Mouse (Mus musculus) frontal cortex, postnatal 25 days (tissue): Measurements from ENCODE around the gene Isg20l2.

Experiments
- DNase-seq, 2 experiments: peaks; one replicate each; pipeline ENCODE4 v3.0.0; 2022; ENCODE audit warnings: low spot score in 2 of 2

The Isg20l2 gene

DNA sequence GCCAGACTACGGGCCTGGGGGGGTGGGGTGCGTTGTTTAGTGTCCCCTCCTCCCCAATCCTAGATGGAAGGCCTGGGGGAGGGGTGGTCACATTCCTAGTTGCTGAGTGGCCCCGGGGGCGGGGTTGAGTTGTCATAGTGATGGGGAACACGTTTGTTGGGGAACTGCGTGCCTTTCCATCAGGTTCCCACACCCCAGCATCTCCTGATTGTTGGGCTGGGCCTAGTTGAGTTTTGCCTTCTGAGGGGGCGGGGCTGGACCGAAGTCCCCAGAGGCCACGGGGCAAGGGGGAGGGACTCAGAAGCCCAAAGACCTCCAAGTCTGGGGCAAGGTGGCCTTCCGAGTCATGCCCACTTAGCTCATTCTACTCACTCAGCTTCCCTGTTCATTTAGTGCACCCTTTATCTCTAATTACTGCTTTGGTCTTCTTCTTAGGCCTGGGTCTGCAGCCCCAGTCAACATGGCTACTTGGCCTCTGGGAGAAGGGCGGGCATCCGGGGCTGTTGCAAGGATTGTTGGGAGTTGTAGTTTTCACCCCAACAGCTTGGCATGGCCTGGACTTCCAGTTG lies 19.5 kb upstream of the Isg20l2 start:
- DNase-seq, result no peak

DNA sequence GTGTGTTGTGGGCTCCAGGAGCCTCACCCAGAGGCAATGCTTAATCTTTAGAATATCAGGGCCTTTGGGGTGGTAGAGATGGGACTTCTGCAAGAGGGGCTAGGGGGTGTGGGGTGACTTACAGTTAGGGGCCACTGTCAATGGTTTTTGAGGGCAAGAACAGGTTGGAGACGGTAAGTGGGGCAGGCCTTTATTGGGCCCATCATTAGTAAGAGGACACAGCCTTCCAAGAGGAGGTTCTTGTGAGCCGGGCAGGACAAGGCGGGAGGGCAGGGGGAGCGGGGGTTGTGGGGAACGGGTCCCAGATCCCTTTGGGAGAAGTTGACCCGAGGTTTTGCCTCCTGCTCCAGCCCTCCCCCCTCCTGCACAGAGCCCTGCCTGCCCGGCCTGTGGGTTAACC lies 16.6 kb upstream of the Isg20l2 start:
- DNase-seq, result no peak

DNA sequence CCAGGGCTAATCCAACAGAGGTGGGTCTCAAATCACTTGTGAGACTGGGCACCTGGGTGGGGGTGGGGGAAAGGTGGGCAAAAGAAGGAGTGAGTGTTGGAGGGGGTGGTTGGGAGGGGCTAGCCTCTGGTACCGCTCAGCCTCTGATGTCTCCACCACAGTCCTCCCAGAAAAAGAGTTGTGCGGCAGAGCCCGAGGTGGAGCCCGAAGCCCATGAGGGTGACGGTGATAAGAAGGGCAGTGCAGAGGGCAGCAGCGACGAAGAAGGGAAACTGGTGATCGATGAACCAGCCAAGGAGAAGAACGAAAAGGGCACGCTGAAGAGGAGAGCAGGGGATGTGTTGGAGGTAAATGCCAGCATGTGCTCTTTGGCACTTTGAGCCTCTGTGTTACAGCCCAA lies 16.2 kb upstream of the Isg20l2 start:
- no peak for DNase-seq

DNA sequence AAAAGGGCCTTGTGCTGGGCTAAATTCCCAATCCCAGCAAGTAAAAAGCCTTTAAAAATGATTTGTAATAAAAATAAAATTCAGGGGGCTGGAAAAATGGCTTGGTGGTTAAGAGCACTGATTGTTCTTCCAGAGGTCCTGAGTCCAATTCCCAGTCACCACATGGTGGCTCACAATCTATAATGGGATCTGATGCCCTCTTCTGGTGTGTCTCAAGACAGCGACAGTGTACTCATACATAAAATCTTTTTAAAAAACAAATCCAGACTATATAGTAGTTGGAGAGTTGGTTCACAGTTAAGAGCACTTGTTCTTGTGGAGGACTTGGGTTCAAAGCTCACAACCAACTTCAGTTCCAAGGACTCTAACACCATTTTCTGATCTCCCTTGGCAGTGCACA lies 13.1 kb upstream of the Isg20l2 start:
- no peak for DNase-seq

DNA sequence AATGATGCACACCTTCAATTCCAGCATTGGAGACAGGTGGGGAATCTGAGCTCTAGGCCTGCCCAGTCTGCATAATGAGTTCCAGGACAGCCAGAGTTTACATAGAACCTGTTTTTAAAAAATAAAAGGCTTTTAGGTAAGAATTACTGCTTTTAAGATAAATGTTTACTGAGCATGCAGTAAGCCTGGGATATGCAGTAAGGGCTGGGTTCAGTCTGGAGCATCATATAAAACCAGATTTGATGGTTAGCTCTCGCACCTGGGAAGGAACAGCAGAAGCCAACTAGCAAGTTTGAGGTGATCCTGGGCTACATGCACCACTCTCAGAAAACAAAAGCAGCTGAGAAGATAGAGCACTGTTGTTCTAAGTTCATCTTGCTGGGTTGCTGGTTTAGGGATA lies 11.6 kb upstream of the Isg20l2 start:
- no peak for DNase-seq

DNA sequence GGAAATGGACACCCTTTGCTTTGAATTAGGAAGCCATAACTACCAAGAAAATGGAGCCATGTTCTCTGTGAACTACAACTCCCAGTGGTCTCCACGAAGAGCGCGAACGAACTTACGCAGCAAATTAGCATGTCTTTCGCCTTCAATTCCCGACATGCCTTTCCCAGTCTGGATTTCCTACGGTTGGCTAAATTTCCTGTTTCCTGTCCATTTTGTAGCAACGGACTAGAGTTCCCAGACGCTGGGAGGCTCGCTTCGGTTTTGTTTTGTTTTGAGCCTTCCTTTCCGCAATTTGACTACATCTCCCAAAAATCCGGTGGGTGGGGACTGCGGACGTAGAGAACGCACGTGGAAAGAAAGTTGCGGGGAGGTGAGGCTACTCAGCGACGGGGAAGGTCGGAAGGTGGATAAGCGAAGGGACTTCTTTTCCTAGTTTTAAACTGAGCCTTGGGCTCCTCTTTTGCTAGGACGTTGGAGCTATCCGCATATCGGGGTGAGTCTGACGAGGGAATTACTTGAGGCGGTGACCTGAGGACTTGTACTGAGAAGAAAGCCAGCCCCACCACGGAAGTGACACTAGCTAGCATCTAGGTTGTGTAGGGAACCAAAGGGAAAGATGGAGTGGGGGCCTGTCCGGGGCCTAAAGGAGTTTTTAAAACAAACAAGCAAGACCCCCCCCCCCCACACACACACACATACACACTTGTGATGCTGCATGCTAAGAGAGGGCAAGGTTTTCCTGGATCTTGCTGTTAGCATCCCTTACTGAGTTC lies 10.6 kb upstream of the Isg20l2 start, which contains the start of gene Mrpl24:
TSS of gene Mrpl24 (plus strand) at position 171 of the 773 bp plus-strand sequence.
- peak; percentile 60 to 69 for DNase-seq

DNA sequence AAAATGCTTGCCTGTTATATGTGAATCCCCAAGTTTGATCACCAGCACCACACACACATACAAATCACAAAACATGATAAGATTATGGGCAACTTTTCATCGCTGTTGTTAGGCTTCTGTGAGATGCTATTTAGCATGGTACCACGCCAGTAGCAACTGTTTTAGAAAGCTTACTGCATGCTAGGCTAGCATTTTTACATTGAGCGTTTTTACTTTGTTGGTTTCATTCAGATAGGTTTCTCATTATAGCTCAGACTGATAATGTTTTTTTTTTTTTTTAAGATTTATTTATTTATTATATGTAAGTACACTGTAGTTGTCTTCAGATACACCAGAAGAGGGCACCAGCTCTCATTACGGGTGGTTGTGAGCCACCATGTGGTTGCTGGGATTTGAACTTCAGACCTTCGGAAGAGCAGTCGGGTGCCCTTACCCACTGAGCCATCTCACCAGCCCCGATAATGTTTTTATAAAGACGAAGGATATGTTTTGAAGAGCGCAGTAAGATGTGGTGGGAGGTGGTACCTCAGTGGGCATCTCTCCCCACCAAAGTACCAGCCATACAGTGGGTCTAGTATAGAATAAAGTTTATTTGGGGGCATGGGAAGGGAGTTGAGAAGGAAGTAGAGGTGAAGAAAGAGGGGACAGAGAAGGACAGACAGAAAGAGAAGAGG lies 9.7 kb upstream of the Isg20l2 start:
- DNase-seq, result no peak

DNA sequence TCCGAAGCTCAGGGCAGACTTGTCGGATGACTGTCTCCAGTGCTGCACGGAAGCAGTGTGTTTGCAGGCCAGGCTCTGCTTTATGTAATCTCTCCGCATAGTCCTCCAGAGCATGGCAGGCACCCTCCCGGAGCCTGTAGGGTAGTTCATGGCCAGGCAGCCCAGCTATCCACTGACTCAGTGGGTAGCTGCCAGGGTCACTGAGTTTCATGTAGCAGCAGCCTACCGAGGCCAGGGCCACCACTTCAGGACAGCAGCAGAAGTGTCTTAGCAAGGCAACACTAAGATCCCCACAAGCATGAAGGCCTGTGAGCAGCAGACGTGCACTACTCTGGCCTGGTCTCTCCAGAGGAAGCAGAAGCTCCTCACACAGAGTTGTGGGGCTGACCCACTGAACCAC lies 5.1 kb upstream of the Isg20l2 start:
- no peak for DNase-seq

DNA sequence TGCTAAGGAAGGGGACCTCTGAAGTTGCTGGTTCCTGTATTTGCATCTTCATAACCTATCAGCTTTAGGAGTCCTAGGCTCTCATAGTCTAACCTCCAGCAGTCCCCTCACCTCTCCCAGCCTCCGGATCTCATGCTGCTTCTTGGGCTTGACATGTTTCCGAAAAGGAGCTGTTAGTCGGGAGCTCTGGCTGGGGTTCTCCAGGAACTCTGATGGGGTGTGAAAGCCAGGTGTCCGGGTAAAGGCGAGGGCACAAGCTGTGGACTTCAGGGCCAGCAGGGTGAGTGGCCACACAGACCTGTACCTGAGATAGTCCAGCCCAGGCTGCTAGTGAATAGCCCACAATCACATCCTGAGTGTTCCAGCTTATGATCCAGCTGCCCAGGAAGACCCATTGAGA lies 2.7 kb upstream of the Isg20l2 start:
- DNase-seq, result no peak

DNA sequence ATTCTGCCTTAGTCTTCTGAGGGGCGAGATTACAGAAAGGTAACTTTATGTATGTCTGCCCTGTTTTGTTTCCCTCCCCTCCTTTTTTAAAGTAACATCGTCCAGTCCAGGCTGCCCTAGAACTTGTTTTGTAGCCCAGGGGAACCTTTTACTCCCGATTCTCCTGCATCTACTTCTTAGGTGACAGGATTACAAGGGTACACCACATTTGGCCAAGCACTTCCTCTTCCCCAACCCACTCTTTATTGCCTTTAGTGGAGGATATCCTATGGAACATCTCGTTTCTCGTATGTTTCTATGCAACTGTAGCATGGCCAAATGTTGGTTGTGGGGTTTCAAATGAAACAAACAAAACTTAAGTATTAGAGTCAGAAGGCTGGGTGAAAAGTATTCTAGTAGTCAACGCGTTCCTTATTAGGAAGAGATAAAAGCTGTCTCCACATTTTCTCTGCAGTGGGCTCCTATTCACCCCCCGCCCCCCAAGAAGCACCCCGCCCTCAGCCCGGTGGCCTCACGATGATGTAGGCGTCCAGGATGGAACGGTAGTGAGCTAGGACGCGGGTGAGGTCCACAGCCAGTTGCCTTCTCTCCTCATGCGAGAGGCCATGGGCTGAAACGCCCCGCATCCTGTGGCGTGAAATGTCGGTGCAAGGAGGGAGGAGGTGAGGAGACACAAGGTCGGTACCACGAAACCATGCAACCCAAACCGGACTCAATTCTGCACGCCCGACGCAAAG lies 605 bp upstream of the Isg20l2 start:
- DNase-seq, result no peak

DNA sequence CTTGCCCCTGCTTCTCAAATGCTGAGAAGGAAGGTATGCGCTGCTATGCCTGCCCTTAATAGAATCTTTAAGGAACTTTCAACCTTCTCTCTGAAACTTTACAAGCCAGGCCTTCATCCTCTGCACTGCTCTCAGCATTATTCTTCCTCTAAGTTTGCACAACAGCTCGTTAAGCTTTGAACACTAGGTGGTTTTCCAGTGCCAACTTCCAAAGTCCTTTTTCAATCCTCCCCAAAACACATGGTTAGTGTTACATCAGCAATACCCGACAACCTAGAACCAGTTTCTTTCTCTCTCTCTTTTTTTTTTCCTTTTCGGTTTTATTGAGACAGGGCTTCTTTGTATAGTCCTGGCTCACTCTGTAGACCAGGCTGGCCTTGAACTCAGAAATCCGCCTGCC lies 3.9 kb downstream of the Isg20l2 start:
- no peak for DNase-seq

DNA sequence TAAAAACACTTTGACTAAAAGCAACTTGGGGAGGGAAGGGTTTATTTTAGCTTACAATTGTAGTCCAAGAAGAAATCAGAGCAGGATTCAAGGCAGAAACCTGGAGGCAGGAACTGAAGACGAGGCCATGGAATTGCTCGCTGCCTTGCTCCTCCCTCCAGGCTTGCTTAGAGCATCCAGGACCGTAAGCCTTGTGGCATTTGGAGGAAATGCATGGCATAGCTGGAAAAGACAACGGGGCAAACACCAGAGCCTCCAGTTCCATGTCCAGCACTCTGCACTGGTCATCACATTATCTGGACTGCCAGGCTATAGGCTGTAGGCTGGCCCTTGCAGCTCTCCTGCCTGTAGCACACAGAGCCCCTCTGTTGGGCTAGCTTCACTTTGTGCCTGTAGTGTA lies 4.4 kb downstream of the Isg20l2 start:
- DNase-seq, result no peak

DNA sequence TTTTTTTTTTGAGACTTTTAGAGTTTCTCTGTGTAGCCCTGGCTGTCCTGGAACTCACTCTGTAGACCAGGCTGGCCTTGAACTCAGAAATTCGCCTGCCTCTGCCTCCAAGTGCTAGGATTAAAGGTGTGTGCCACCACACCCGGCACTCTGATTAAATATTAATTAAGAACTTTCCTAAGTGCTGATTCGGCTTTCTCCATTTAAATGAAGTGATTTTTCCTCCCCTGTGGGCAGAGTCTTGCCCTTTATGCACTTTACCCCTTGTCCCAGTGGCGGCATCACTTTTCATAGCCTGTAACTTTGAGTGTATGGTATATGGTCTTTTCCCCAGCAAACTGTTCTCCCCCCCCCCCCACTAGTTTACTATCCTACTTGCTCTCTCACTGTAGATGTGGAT lies 5.1 kb downstream of the Isg20l2 start:
- no peak for DNase-seq

DNA sequence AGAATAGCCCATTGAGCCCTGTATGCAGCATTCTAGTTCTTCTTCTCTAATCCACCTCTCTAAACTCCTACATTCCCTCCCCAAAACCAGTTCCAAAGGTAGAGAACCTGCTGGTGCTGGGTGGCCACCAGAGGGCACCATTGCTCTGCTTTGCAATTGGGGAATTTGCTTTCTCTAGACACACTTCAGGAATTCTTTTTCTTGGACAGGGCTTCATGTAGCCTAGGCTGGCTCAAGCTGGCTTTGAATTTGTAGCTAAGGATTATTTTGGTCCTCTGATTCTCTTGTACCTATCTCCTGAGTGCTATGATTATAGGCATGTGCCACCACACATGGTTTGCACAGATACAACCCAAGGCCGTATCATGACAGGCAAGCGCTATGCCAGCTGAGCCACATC lies 5.7 kb downstream of the Isg20l2 start:
- DNase-seq, result peak in 1 of 2 experiments; percentile 78

DNA sequence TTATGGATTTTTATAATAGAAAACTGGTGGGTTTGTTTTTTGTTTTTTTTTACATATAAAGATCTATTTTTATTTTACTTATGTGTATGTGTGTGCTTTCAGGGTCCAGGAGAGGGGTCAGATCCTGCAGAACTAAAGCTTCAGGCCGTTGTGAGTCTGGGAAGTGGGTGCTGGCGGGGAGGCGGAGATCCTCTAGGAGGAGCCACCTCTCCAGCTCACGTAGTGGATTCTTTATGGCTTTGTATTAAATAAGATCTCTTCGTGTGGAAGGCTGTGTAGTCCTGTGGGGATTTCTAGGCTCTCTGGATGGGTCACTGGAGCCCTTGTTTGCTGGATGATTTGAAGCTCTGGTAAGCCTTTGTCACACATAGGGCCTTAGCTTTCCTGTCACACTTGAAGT lies 10.5 kb downstream of the Isg20l2 start:
- no peak for DNase-seq

DNA sequence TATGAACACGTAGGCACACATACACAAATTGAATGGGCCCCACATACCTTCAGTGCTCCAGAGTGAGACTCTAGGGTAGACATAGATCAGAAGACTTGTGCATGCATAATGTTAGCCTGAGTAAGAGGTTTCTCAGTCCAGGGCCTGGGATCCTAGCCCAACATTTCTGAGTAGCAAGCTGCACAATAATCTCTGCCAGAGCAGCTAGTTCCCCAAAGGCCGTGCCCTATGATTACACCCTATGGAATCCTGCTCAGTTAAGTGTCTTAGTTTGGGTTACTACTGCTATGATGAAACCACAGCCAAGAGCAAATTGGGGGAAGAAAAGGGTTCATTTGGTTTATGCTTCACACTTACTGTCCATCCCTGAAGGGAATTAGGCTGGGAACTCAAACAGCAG lies 12.4 kb downstream of the Isg20l2 start:
- no peak for DNase-seq

DNA sequence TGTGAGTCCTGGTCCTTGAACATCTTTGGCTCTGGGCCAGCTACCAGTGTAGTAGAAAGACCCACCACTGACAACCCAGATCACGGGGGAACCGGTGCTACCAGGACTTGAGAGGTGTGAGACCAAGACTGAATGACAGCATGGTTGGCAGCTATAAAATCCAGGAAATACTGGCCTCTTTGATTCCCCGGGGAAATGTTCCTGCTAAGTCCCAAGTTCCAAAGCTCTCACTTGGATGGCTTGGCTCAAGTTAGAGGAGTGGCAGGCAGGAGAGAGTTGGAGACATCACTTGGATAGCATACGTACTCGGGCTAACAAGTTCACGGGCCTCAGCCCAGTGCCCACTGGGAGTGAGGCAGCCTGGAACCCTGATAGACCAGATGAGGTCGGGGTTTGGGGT lies 13.5 kb downstream of the Isg20l2 start:
- no peak for DNase-seq

DNA sequence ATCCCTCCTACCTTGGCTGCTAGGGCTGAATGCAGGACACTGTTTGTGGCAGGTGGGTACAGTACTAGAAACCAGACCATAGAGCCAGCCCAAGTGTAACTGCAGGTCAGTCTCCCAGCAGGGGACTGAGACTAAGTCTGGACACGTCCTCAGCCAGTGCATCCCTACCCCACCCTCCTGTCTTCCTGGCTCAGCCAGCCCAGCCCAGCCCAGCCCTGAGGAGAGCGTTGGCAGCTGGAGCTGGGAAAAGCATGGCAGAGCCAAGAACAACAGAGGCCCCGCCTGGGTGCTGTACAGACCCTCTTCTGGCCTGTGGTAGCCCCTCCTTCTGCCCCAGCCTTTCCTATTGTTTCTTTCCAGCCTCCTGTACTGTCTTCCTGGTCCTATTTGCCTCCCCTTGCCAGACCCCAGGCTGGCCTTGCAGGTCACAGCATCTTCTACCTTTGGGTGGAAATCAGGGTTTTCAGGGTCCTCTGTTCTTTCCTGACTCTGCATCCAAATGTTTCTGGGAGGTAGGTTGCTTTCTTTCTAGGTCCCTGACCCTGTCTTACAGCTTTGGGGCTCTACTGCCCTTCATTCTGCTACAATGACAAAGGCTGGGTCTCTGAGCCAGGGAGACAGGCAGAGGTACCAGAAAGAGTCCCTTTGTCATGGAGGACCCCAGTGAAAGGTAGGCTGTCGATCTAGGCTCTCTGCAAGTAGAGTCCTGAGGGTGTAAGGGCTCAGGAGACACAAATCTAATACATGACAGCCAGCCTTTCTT lies 14.9 kb downstream of the Isg20l2 start:
- no peak for DNase-seq

DNA sequence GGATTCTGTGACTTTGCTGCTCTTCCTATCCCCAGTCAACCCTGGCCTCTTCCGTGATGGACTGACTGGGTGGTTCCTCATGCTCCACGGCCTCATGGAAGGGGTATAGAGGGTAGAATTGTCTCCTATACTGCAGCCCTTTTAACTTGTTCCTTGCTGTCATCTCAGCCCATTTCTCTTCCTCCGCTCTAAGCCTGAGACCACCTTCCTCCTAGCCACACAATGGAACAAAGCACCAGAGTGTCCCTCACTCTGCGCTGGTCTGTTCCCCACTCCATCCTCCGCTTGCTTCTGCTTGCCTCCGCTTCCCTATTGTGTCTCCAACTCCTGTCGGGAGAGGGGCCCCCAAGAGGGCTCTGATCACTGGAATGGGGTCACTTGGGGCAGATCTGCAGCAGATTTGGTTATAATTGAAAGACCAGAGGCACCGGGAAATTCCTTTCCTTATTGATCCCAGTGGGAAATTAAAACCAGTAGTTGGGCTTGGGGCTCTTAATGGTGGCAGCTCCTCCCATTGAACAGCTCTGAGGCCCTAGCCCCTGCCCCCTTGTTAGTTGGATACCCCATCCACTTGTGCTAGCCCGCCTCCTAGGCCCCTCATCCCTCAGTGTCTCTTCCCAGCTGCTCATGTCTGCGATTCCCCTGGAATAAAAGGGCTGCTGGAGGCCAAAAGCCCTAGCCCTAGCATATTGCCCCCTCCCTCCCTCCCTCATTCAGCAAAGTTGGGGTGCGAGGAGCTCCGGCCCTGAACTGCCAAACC lies 15.8 kb downstream of the Isg20l2 start:
- DNase-seq, result no peak

DNA sequence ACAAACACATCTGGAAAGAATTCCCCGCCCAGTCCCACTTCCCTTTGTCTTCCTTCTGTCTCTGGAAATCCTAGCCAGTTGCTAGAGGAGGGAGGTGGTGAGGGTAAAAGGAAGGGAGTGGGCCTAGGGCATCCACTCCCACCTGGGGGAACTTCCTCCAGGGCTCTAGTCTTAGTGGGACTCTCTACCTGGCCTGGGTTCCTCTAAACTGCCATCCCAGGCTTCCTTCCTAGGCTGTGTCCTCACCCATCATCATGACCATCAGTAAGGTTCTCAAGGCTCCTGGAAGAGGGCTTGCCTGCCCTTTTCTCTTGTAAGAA lies 16.4 kb downstream of the Isg20l2 start:
- DNase-seq, result no peak
